Mouse (Mus musculus): ENCODE measurements around the gene Olfr591.
"Not testable (repeated sequence)": the region's sequence is repeated elsewhere in the genome, so short reads cannot be mapped to it uniquely, and the experiment has no call there.

The Olfr591 gene

DNA sequence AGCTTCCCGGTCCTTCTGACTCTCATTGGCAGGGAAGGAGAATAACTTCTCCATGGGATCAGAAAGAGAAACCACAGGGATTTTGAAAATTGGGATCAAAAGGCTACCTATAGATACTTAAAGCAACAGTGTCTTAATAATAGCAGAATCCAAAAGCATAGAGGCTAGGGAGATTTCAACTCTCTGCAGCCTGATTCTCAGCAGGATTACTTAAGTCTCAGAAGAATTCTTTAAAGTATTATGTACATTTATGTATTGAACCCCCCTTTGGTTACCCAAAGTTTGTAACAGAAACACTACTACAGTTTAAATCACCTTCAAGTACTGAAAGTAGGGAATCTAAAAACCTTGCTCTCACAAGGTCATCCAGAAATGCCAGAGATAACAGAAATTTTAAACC lies at the start of gene Olfr591:
Olfr591 (minus strand) TSS at position 101 of the 400 bp plus-strand sequence.
- no peak for DNase-seq (ENCODE audit: low spot score)

DNA sequence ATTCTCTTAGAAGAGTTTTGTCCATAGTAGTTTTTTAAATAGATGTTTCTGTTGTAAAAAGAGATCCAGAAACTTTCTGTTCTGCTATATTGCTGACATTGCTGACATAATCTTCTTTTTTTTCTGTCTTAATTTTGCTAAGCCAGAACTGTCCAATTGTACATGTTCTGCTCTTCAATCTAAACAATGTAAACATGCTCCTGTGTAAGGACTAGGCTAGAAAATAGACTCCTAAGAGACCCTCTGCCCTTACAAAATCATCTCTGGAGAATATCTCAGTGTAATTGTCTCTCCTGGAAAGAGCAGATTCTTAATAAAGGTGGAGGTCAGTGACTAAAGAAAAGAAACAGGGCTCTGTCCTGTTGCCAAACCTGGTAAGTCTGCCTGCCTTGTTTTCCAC lies 38.6 kb upstream of the Olfr591 start, which contains the start of gene Olfr594:
Olfr594 (plus strand) TSS at position 301 of the 400 bp plus-strand sequence.
- DNase-seq (ENCODE audit: low spot score), result no peak

DNA sequence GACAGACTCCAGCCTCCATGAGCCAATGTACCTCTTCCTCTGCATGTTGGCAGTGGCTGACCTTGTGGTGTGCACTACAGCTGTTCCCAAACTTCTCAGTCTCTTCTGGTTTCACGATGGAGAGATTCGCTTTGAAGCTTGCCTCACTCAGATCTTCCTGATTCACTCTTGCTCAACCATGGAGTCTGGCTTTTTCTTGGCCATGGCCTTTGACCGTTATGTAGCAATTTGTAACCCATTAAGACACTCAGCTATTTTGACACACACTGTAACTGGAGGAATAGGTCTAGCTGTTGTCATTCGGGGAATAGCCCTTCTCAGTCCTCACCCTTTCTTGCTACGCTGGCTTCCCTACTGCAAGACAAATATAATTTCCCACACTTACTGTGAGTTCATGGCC lies 33.9 kb upstream of the Olfr591 start:
- not testable (repeated sequence) for DNase-seq (ENCODE audit: low spot score)

DNA sequence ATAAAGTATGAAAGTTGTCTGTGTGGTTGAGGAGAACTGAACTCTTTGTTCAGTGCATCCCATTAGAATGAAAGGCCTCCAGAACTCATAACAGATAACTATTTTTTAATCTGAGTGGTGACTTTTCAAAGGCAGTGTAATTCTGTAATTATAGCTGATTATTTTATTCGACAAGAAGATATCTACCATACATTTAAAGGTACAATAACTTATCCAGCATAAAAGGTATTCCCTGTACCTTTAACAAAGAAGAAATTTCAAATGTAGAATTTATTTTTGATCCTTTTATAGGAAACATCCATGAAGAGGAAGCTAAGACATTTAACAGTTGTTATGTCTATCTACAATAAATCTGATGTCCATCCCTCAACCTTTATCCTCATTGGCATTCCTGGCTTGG lies 33.4 kb upstream of the Olfr591 start, which contains the start of gene Olfr593:
Olfr593 (plus strand) TSS at position 301 of the 400 bp plus-strand sequence.
- DNase-seq (ENCODE audit: low spot score), result no peak

DNA sequence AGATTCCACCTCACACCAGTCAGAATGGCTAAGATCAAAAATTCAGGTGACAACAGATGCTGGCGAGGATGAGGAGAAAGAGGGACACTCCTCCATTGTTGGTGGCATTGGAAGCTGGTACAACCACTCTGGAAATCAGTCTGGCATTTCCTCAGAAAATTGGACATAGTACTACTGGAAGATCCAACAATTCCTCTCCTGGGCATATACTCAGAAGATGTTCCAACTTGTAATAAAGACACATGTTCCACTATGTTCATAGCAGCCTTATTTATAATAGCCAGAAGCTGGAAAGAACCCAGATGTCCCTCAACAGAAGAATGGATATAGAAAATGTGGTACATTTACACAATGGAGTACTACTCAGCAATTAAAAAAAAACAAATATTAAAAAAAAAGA lies 6.4 kb upstream of the Olfr591 start, which contains the start of gene Olfr592:
Olfr592 (plus strand) TSS at position 301 of the 400 bp plus-strand sequence.
- DNase-seq (ENCODE audit: low spot score), result not testable (repeated sequence)

DNA sequence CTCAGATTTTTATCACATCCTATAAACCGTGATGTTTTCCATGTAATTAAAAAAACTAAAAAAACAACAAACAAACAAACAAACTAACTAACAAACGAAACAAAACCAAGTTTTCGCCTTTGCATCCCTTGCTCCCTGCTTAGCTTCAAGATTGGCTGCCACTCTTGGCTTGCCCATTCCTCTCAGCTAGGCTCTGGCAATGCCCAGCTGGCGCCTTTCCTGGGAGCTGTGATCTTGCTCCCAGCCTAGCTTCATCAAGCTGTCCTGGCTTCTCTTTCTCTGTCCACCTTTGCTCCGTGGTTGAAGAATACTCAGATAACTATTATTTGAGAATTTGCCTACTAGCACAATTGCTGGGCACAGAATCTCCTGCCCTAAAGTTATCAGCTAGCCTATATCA lies 8.4 kb downstream of the Olfr591 start:
- DNase-seq (ENCODE audit: low spot score), result no peak

DNA sequence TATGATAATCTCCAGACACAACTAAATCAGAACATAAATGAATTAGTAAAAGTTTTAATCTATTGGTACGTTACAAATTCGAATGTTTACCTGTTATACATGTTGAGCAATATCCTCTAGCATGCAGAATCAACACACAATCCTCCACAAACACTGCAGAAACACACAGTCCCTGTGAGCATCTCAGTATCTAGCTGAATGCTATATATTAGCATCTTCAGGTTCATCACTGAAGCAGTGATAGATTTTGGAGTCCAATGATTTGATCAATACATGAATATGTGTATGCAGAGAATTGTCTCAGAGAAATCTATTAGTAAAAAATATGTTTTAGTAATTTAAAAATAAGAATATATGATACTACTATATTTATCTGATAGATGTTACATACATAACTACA lies 21.9 kb downstream of the Olfr591 start, which contains the start of gene Olfr589:
Olfr589 (minus strand) TSS at position 101 of the 400 bp plus-strand sequence.
- DNase-seq (ENCODE audit: low spot score), result no peak

DNA sequence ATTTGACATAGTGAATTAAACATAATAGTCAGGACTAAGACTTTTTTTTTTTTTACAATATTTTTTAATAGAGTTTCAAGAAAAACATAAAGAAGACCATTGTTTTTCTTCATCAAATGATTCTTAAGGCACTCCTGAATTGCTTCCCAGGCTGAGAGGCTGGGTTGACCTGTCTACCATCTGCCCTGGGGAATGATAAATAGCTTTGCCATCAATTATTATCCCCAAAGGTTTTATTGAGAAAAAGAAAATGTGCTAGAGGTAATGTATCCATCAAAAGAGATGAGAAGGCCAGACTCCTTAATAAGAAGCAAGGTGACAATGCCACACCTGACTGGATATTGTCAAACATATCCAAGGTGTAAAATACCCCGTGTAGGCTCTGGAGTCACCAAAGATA lies 37.6 kb downstream of the Olfr591 start, which contains the start of gene Olfr588-ps1:
Olfr588-ps1 (plus strand) TSS at position 301 of the 400 bp plus-strand sequence.
- no peak for DNase-seq (ENCODE audit: low spot score)

DNA sequence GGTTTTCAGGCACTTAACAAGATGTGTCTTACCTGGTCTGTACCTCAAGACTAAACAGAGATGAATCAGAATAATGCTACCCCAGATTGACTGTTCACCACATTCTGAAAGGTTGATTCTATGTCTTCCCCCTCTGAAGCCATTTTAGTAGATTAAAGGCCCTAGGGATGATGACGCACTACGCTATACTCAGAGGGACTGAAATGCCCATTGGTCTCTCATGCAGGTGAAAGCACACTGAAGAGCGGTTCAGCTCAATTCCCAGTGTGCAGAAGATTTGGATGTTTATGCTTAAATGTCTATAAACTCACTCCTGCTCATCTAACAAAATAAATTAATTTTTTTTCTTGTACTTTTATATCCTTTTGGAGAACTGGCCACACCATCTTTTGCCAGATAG lies 52.6 kb downstream of the Olfr591 start, which contains the start of gene Olfr586:
Olfr586 (minus strand) TSS at position 101 of the 400 bp plus-strand sequence.
- DNase-seq (ENCODE audit: low spot score), result no peak

DNA sequence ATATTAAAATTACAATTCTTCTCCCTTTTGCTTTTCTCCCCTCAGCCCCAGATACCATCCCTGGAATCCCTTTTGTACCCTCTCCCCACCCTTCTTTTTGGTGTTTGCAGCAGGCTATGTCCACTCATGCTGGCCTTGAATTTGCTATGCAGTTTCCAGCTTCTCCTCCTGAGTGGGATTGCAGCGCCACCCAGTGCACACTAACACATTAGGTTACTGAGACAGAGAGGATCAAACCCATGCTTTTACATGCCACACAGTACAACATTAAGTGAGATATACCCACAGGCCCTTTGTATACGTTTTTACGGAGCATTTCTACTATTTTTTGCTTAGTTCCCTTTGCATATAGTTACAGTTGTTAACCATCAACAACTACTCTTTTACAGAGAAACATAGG lies 58.7 kb downstream of the Olfr591 start:
- no peak for DNase-seq (ENCODE audit: low spot score)
